Mouse (Mus musculus) forebrain, embryonic 15.5 days (tissue): ENCODE results near the gene Pinlyp. TPM values are rescaled to one million over a fixed set of nuclear protein-coding genes. Genes with fewer than 3 reads are reported as not detected.

ENCODE experiments used
- ATAC-seq: fragments of 200-750 bp; cut with Nextera tagmentation; replicated peaks from 2 replicates; pipeline ENCODE4 v1.8.0; 2017; ENCODE audit warnings: mild to moderate bottlenecking, moderate TSS enrichment, moderate library complexity
- H3K27ac ChIP-seq: fragments of 300-500 bp; sonication (generic); replicated peaks from 2 replicates; pipeline ENCODE4 v1.5.1; 2015; ENCODE audit warnings: mild to moderate bottlenecking, inconsistent platforms
- H3K27me3 ChIP-seq: fragments of 300-500 bp; sonication (generic); 2 replicates; pipeline ENCODE4 v1.6.1; 2015; ENCODE audit warnings: inconsistent platforms
- H3K36me3 ChIP-seq: fragments of 300-500 bp; sonication (generic); 2 replicates; pipeline ENCODE4 v1.6.1; 2015; ENCODE audit warnings: mild to moderate bottlenecking, inconsistent platforms
- H3K4me1 ChIP-seq: fragments of 300-500 bp; sonication (generic); 2 replicates; pipeline ENCODE4 v1.6.1; 2015; ENCODE audit warnings: inconsistent platforms
- H3K4me2 ChIP-seq: fragments of 300-500 bp; sonication (generic); replicated peaks from 2 replicates; pipeline ENCODE4 v1.6.1; 2015; ENCODE audit warnings: mild to moderate bottlenecking, inconsistent platforms
- H3K4me3 ChIP-seq: fragments of 300-500 bp; sonication (generic); 2 replicates; pipeline ENCODE4 v1.5.1; 2015; ENCODE audit warnings: mild to moderate bottlenecking, inconsistent platforms
- H3K9ac ChIP-seq: fragments of 300-500 bp; sonication (generic); replicated peaks from 2 replicates; pipeline ENCODE4 v1.6.1; 2015; ENCODE audit warnings: mild to moderate bottlenecking, inconsistent platforms
- H3K9me3 ChIP-seq: fragments of 300-500 bp; sonication (generic); 2 replicates; pipeline ENCODE4 v1.6.1; 2016; ENCODE audit warnings: inconsistent platforms
- WGBS: fragments of 180-500 bp; shearing (Covaris S2); methylation state at CpG from one replicate; pipeline ENCODE4 v1.1.7; 2015; ENCODE audit warnings: mixed read lengths; 5-methylcytosine and 5-hydroxymethylcytosine counted together
- polyA plus RNA-seq: library from polyadenylated mRNA; unstranded; fragments of >200 nt; fragmentation: Nextera tagmentation; extraction: Ambion mirVana; gene quantifications from 2 replicates; pipeline ENCODE4 v1.2.1, GENCODE M21; 2015

The Pinlyp gene
- polyA plus RNA-seq, 1 experiment from 2014 or later, result not detected

DNA sequence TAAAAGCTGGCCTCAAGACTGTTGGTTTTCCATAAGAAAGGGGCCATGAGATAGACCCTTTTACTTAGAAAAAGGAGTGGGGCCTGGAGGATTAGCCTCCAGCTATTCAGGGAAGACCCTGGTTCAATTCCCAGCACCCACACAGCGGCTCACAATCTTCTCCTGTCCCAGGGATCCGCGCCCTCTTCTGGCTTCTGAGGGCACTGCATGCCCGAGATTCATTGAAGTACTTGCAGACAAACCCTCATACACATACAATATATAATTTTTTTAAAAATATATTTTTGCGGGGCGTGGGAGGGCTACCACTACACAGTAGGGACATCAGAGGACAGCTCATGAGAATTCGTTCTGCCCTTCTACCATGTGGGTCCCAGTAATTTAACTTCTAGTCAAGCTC is 45.0 kb downstream of the Pinlyp start:
- ATAC-seq, result no peak
- Histone ChIP-seq H3K27ac (no peak overlapping the region), H3K4me1 (peaks cover 26% of the 10 kb centered on the region), H3K9me3 (no peaks in the 10 kb centered on the region), H3K4me3 (no peak overlapping the region), H3K27me3 (no peaks in the 10 kb centered on the region), H3K36me3 (peaks cover 38% of the 10 kb centered on the region), H3K4me2 (no peak overlapping the region), H3K9ac (no peak overlapping the region)
- 45% methylated on average over 7 of the region's 7 CpGs for WGBS

DNA sequence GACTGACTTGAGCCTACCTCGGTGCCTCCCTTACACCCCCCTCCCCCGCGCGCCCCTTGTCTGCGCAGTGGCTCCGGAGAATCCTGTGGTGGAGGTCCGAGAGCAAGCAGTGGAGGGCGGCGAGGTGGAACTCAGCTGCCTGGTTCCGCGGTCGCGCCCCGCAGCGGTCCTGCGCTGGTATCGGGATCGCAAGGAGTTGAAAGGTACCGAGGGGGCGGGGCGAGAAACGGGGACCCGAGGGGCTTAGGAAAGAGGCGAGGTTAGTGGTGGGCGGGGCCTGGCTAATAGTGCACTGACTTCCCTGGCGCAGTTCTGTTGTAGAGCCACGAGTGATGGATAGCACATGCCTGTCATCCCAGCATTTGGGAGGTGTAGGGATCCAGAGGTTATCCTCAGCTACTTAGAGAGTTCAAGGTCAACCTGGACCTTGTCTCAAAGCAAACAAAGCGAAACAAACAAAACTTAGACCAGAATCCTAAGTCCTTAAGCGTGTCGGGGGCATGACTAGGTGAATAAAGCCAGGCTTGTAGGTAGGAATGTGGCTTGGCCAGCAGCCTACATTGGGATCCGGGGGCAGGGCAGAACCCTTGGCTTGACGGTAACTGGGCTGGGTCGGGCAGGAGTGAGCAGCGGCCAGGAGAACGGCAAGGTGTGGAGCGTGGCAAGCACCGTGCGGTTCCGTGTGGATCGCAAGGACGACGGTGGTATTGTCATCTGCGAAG is 45.9 kb downstream of the Pinlyp start:
- no peaks in the 10 kb centered on the region for H3K27me3 ChIP-seq
- H3K9ac ChIP-seq, result no peak overlapping the region
- no peak overlapping the region for H3K27ac ChIP-seq
- H3K36me3 ChIP-seq, result peaks cover 38% of the 10 kb centered on the region
- H3K4me1 ChIP-seq, result peaks cover 17% of the 10 kb centered on the region
- 24% methylated on average over 43 of the region's 43 CpGs for WGBS
- no peak for ATAC-seq
- H3K9me3 ChIP-seq, result no peaks in the 10 kb centered on the region
- 0 out of 2 replicates have a peak overlapping the region, but pooled peaks have one; percentile 10 for H3K4me2 ChIP-seq
- H3K4me3 ChIP-seq, result no peak overlapping the region

Other genes starting within 250 kb of the Pinlyp start
- 51.2 and 59.0 TPM in 2 replicates for gene Zfp61, start 244.9 kb downstream of the Pinlyp start, polyA plus RNA-seq
- 24.5 and 24.7 TPM in 2 replicates for gene Zfp94, start 229.5 kb downstream of the Pinlyp start, polyA plus RNA-seq
- gene Tescl, start 212.2 kb downstream of the Pinlyp start, polyA plus RNA-seq, result not detected in 2 replicates
- gene Lypd5, start 196.9 kb downstream of the Pinlyp start, polyA plus RNA-seq, result not detected in 2 replicates
- 0.56 and 0.63 TPM in 2 replicates for gene Kcnn4, start 175.9 kb downstream of the Pinlyp start, polyA plus RNA-seq
- gene Smg9, start 146.5 kb downstream of the Pinlyp start, polyA plus RNA-seq, result 33.4 and 36.6 TPM in 2 replicates
- not detected in 2 replicates for gene Irgc1, start 93.8 kb downstream of the Pinlyp start, polyA plus RNA-seq
- gene Plaur, start 83.6 kb downstream of the Pinlyp start, polyA plus RNA-seq, result 1.3 and 1.6 TPM in 2 replicates
- gene Cadm4, start 64.1 kb downstream of the Pinlyp start, polyA plus RNA-seq, result 70.1 and 76.4 TPM in 2 replicates
- 296 and 306 TPM in 2 replicates for gene Zfp428, start 39.1 kb downstream of the Pinlyp start, polyA plus RNA-seq
- gene AC161166.1, start 33.7 kb downstream of the Pinlyp start, polyA plus RNA-seq, result 1.5 and 1.7 TPM in 2 replicates
- gene Irgq, start 15.4 kb downstream of the Pinlyp start, polyA plus RNA-seq, result 29.3 and 29.5 TPM in 2 replicates
- gene Xrcc1, start 171 bp upstream of the Pinlyp start, polyA plus RNA-seq, result 69.8 and 79.5 TPM in 2 replicates
- gene Ethe1, start 41.4 kb upstream of the Pinlyp start, polyA plus RNA-seq, result 17.4 and 18.9 TPM in 2 replicates
- gene Zfp575, start 41.5 kb upstream of the Pinlyp start, polyA plus RNA-seq, result 11.6 and 11.7 TPM in 2 replicates
- gene Phldb3, start 64.6 kb upstream of the Pinlyp start, polyA plus RNA-seq, result not detected in 2 replicates
- 0.18 and 0.23 TPM in 2 replicates for gene Lypd3, start 90.4 kb upstream of the Pinlyp start, polyA plus RNA-seq
- gene Tex101, start 130.6 kb upstream of the Pinlyp start, polyA plus RNA-seq, result not detected in 2 replicates
- not detected in 2 replicates for gene BC049730, start 163.1 kb upstream of the Pinlyp start, polyA plus RNA-seq
- not detected in 2 replicates for gene Gm4763, start 180.8 kb upstream of the Pinlyp start, polyA plus RNA-seq
- 0.31 TPM in 1 of 2 replicates, not detected in the other for gene Cd177, start 214.2 kb upstream of the Pinlyp start, polyA plus RNA-seq
- not detected in 2 replicates for gene Ceacam10, start 231.1 kb upstream of the Pinlyp start, polyA plus RNA-seq